Mouse (Mus musculus) cerebellum, adult (tissue): Measurements from ENCODE around the gene Sfrp4.
A peak's percentile ranks its signal among the peaks of the same experiment; 100 is the strongest.

Experiments
- ATAC-seq: cut with Nextera tagmentation; 2 replicates; pipeline ENCODE4 v1.9.2; 2017; ENCODE audit warnings: mild to moderate bottlenecking, moderate library complexity, mixed read lengths; ENCODE audit not compliant: insufficient number of reproducible peaks, low FRiP score, low TSS enrichment

Sfrp4 gene

DNA sequence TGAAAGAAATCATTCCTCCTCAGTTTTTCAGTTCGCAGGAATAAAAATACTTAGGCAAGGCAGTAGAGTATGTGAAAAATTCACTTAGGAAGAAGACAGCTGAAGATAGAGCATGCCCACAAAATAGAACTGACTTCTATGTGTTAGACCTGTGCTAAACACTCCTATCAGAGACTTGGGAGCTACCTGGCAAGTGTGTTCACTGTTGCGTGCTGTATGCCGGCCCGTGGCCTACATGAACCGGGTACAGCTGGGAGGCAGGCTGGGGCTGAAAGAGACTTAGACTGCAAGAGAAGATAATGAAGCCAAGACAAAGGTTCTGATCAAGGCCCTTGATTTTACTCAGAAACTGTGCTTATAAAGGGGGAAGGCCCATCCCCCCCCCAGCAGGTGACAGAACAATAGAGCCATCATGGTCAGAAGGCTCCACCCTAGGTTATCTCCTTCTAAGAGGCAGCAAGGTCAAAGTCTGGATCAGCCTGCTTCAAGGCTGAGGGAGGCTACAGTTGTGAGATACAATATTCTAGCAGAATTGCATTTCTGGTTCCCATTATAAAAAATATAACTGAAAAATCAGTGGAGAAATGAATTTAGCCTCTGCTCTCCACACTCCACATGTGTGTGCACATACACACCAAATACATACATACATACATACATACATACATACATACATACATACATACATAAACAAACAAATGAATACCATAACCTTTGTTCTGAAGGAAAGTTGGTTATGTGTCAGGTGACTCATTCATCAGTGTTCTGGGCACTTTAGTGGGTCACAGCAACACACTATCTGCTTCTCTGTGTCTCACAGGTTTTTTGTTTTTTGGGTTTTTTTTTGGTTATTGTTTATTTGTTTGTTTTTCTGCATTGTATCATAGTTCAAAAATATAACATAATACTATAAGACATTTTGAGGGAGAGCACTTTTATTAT, 8.1 kb downstream of the Sfrp4 start:
- ATAC-seq: no peak

DNA sequence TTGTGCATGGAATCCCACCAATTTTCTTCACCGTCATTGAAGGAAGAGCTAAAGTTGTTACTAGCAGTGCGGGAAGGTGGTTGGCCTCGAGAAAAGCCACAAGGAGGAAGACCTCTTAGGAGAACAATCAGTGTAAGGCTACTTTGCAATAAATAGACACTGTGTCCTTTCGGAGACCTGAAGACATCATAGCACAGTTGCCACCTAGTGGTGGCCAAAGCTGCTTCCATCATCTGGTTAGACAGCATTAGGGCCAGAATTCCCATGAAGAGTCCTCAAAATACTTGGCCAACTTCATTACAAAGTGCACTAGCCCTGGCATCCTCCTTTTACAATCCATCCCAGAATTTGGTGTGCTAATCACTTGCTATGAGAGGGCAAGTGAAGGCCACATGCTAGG, 13.2 kb downstream of the Sfrp4 start:
- ATAC-seq: peak; percentile 87

DNA sequence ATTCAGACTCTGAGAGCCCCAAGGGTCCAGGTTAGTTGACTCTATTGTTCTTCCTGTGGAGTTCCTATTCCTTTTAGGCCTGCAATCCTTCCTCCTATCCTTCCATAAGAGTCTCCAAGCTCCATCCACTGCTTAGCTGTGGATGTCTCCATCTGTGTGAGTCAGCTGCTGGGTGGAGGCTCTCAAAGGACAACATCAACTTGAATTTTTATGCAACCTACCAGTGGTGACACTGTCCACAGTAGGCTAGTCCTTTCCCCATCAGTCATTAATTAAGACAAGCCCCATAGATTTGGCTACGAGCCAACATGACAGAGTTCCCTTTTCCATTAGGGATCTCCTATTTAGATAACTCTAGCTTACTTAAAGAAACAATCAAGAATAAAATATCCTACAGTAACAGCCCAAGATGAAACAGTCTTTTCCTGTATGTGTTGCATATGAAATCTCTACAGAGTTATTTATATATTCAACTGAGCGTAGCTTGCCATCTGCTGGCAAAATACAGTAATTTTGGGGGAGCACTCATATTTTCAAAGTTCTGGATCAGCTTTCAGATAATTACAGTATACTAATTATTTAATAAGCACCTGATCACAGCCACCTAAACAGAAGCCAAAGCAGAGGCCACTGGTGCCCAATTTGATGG, 17.4 kb downstream of the Sfrp4 start:
- no peak for ATAC-seq

DNA sequence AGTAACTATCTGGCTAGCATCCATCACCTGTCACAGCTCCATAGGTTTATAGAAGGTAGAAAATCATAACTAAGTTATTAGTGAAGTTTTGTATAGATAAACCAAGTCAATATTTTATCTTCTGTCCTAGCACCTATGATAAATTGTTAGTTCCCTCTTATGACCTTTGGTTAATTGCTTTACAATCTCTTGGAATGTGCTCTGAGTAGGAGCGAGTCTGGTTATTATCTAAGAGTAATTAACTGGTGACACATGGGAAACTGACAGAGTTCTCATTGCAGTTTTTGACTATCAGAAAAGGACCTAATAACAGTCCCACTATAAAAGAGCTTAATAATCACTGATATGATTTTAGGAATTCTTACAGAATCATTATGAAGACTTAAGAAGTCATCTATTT, 20.6 kb downstream of the Sfrp4 start:
- ATAC-seq: no peak

DNA sequence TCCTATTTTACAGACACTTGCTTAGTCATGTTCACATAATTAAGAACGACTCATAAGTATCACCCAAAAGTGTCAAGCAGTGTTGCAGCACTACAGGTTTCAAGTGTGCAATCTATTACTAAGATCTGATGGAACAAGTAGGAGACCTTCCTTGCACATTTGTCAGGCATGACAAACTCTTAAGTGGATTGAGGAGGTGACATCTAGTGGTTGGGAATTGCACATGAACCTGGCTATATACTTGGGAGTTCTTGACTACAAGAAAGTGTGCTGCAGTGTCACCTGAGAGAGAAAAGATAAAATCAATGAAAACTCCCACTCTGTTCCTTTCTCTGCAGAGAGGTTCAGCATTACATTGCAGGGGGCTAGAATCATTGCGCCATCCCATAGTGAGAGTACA, 21.3 kb downstream of the Sfrp4 start:
- ATAC-seq: no peak

DNA sequence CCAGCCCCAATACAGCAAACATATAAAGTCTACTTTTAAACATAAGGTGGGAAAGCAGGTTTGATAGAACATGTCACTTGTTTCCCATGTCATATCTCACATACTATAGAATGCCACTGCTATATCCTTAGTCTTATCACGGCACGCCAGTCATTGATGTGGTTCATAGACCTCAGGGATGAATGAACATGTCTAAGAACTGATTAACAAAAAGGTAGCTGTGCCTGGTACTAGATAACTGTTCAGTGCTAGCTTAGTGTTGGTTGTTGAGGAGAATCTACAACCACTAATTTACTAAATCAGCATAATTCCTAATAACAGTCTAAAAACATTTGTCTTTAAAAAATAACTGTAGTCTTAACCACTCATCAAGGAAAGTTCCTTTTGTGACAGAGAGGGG, 26.9 kb downstream of the Sfrp4 start:
- no peak for ATAC-seq

DNA sequence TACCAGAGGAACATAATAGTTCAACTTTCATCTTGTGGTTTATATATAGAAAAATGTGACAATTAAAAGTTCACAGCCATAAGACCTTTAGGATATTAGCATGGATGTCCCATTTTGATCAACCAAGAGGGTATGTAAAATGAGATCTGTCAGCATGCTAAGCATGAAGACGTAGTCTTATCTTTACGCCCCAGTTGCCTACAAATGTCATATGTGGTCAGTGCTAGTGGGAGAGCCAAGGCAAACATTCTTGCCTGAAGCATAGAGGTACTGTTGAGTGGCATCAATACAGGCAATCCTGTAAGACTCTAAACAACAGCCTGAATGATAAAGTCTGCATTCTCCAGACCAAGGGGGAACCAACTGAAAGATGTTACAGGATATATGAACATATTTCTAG, 29.5 kb downstream of the Sfrp4 start:
- no peak for ATAC-seq

DNA sequence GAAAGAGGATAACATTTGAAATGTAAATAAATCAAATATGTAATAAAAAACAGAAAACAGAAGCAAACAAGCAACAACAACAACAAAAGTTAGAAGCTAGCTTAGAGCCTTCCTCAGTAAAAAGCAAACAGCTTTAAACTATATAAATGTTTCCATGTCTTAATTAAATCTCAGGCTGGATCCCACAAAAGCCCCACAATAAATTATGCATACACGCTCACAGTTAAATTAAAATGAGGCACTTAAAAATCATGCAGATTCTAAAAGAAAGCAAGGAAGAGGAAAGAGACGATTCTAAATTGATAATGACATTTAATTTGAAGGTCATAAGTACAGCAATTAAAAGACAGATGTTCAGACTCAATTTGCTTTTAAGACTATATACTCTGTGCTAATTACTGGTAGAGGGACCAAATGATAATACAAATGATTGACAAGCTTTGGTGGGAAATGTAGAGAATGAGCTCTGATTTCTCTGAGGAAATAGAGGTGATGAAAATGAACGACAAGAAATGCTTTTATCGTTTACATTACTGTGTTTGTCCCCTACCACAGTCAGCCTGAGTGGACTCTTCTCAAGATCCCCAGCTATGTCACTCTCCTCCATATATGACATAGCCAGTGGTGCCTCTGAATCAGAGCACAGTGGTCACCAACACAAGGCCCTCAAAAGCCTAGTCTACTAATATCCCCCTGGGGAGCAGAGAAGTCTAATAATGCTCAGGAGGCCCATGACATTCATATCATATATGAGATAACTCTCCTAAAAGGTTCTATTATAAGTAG, 45.6 kb downstream of the Sfrp4 start:
- no peak for ATAC-seq

DNA sequence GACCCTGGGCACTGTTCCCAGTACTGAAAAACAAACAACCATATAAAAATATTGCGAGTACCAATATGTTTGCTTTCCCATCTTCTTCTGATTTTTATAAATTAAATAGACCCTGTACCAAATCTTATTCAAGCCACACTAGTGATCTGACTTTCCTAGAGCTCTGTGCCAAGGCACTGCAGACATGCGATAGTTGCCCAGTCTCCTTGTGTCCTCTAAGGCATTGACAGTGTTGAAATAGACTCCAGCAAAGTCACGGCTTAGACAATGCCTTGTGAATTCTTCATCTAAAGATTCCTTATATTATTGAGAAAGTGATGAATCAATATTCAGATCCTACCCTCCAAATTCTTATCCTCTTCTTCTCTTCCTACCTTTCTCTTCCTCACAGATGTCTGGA, 51.1 kb downstream of the Sfrp4 start:
- ATAC-seq: no peak

DNA sequence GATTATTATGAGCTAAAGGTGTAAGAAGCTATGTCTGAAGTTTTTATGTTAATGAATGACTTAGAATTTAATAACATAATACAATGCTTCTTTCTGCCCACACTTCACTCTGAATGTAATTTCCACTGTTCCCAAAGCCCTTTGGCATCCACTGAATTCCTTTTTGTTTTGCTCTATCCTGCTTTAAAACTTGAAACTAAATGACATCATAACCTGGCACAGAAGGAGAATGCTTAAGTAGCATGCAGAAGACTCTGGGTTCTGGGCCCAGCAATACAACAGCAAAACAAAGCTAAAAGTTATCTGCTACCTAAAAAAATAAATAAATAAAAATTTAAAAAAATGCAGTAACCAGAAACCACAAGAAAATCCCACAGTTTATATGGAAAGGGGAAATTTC, 51.7 kb downstream of the Sfrp4 start:
- no peak for ATAC-seq
